Mouse (Mus musculus): ENCODE data around the gene Thy1. TPM values are rescaled to one million over a fixed set of nuclear protein-coding genes. Genes with fewer than 3 reads are reported as not detected.

Thy1 gene
- total RNA-seq, 1 experiment = 10.2 TPM

DNA sequence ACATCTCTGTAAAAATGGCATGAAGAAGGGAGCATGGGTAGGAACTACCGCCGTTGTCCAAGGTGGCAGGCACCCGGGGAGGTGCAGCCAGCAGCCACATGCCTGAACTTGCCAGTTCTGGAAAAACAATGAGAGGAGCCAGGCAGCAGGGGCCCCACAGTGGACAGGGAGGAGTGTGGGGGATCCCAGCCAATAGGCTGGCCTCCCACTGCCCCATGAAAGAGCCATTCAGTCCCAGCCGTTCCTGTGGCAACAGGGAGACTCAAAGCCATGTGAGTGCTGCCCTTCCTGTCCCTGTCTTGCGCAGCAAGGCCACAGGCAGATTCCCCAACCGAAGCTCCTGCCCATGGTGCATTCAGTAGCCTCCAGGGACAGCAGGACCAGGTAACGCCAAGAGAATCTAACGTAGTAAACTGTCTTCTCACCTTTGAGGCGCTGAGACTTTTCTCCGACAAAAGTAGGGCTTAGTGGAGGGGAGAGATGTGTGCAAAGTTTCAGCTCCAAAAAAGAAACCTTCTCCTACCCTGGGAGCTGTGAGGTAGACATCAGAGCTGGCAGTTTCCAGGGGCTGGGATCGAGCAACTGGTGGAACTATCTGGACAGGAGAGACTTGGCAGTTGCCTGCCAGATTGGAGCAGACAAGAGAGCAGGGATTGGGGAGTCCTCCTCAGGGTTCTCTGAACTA lies 28.9 kb downstream of the Thy1 start:
- no peaks in the 10 kb centered on the region for H3K36me3 ChIP-seq (ENCODE audit: control insufficient read depth, insufficient read depth, low read length, poor library complexity, severe bottlenecking)
- no peaks in the 10 kb centered on the region for H3K9me3 ChIP-seq (ENCODE audit: control insufficient read depth, insufficient read depth, low read depth, low read length)
- in situ Hi-C loops (cut with MboI; ENCODE audit: low sequenced_read_pairs in 2 of 2, unreplicated experiment in 2 of 2) = no loop called here
- DNase-seq (ENCODE audit: low read depth, low spot score) = no peak
- no peak overlapping the region for H3K9ac ChIP-seq (ENCODE audit: insufficient read depth, low read depth, low read length, poor library complexity, severe bottlenecking)
- H3K4me1 ChIP-seq (ENCODE audit: control insufficient read depth in 2 of 2, insufficient read depth in 2 of 2, low read length in 2 of 2, poor library complexity in 1 of 2) = peaks cover 0 to 18% of the 10 kb centered on the region in 2 experiments; a peak in 1 of 4 replicates
- H3K4me3 ChIP-seq (ENCODE audit: insufficient read depth in 1 of 2, low read depth in 1 of 2, low read length in 2 of 2, poor library complexity in 1 of 2, severe bottlenecking in 1 of 2) = no peak overlapping the region
- no peak overlapping the region for H3K27ac ChIP-seq (ENCODE audit: insufficient read depth, low read depth, low read length, poor library complexity, severe bottlenecking)
- no peak for TF ChIP-seq CHD2 (IDR thresholded peaks at IDR 0.05; ENCODE audit: low read depth, low read length)
- no peak for TF ChIP-seq MAFK (IDR thresholded peaks at IDR 0.05; ENCODE audit: insufficient read depth, low read depth, low read length)
- no peak for TF ChIP-seq ZC3H11A (IDR thresholded peaks at IDR 0.05; ENCODE audit: borderline replicate concordance, low read depth, low read length)
- TF ChIP-seq HCFC1 (IDR thresholded peaks at IDR 0.05; ENCODE audit: borderline replicate concordance, insufficient read depth, low read length) = no peak
- no peak for TF ChIP-seq ZNF384 (IDR thresholded peaks at IDR 0.05; ENCODE audit: low read depth, low read length)

DNA sequence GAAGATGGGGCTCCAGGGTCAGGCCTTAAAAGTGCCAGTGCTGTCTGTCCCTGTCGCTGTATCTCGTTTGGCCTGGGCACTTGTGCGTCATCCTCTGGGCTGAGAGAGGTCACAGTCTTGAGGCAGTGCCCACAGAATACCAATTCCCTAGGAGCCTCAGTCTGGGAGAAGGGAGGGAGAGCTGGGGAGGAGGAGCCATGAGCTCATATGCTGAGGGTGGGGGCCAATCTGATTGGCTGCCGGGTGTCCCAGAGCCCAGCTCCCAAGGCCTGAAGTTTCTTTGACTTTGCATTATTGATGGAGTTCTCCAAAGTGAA lies 29.4 kb downstream of the Thy1 start:
- DNase-seq (ENCODE audit: low read depth, low spot score) = no peak
- Histone ChIP-seq H3K27ac (ENCODE audit: insufficient read depth, low read depth, low read length, poor library complexity, severe bottlenecking) (no peak overlapping the region), H3K4me3 (ENCODE audit: insufficient read depth in 1 of 2, low read depth in 1 of 2, low read length in 2 of 2, poor library complexity in 1 of 2, severe bottlenecking in 1 of 2) (no peak overlapping the region), H3K9me3 (ENCODE audit: control insufficient read depth, insufficient read depth, low read depth, low read length) (no peaks in the 10 kb centered on the region), H3K36me3 (ENCODE audit: control insufficient read depth, insufficient read depth, low read length, poor library complexity, severe bottlenecking) (no peaks in the 10 kb centered on the region), H3K9ac (ENCODE audit: insufficient read depth, low read depth, low read length, poor library complexity, severe bottlenecking) (no peak overlapping the region), H3K4me1 (ENCODE audit: control insufficient read depth in 2 of 2, insufficient read depth in 2 of 2, low read length in 2 of 2, poor library complexity in 1 of 2) (peaks cover 0 to 18% of the 10 kb centered on the region in 2 experiments; a peak in 1 of 4 replicates)
- no peak for TF ChIP-seq HCFC1 (IDR thresholded peaks at IDR 0.05; ENCODE audit: borderline replicate concordance, insufficient read depth, low read length)
- TF ChIP-seq ZNF384 (IDR thresholded peaks at IDR 0.05; ENCODE audit: low read depth, low read length) = no peak
- TF ChIP-seq CHD2 (IDR thresholded peaks at IDR 0.05; ENCODE audit: low read depth, low read length) = no peak
- TF ChIP-seq ZC3H11A (IDR thresholded peaks at IDR 0.05; ENCODE audit: borderline replicate concordance, low read depth, low read length) = no peak
- TF ChIP-seq MAFK (IDR thresholded peaks at IDR 0.05; ENCODE audit: insufficient read depth, low read depth, low read length) = no peak
- in situ Hi-C loops (cut with MboI; ENCODE audit: low sequenced_read_pairs in 2 of 2, unreplicated experiment in 2 of 2) = no loop called here

DNA sequence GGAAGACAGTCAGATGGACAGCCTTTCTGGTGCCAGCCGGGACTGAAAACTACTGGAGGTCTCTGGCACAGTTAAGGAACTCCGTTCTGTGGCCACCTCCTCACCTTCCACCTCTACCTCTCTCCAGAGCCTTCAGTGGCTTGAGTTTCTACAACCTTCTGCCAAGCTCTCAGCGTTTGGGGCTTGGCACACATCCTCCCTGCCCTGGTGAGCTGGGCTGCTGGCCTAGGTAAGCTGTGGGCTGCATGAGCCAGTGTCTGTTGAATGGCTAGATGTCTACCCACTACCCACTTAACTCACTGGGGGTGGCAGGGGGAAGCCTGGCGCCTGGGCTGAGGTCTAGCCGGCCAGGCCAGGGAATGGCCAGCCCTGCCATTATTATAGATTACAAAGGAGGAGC lies 29.9 kb downstream of the Thy1 start:
- Histone ChIP-seq H3K9ac (ENCODE audit: insufficient read depth, low read depth, low read length, poor library complexity, severe bottlenecking) (no peak overlapping the region), H3K4me3 (ENCODE audit: insufficient read depth in 1 of 2, low read depth in 1 of 2, low read length in 2 of 2, poor library complexity in 1 of 2, severe bottlenecking in 1 of 2) (no peak overlapping the region), H3K4me1 (ENCODE audit: control insufficient read depth in 2 of 2, insufficient read depth in 2 of 2, low read length in 2 of 2, poor library complexity in 1 of 2) (peaks cover 0 to 14% of the 10 kb centered on the region in 2 experiments; a peak in 1 of 4 replicates), H3K27ac (ENCODE audit: insufficient read depth, low read depth, low read length, poor library complexity, severe bottlenecking) (no peak overlapping the region), H3K9me3 (ENCODE audit: control insufficient read depth, insufficient read depth, low read depth, low read length) (no peaks in the 10 kb centered on the region), H3K36me3 (ENCODE audit: control insufficient read depth, insufficient read depth, low read length, poor library complexity, severe bottlenecking) (no peaks in the 10 kb centered on the region)
- in situ Hi-C loops (cut with MboI; ENCODE audit: low sequenced_read_pairs in 2 of 2, unreplicated experiment in 2 of 2) = no loop called here
- no peak for DNase-seq (ENCODE audit: low read depth, low spot score)
- TF ChIP-seq ZNF384 (IDR thresholded peaks at IDR 0.05; ENCODE audit: low read depth, low read length) (no peak), HCFC1 (IDR thresholded peaks at IDR 0.05; ENCODE audit: borderline replicate concordance, insufficient read depth, low read length) (no peak), CHD2 (IDR thresholded peaks at IDR 0.05; ENCODE audit: low read depth, low read length) (no peak), MAFK (IDR thresholded peaks at IDR 0.05; ENCODE audit: insufficient read depth, low read depth, low read length) (no peak), ZC3H11A (IDR thresholded peaks at IDR 0.05; ENCODE audit: borderline replicate concordance, low read depth, low read length) (no peak)

DNA sequence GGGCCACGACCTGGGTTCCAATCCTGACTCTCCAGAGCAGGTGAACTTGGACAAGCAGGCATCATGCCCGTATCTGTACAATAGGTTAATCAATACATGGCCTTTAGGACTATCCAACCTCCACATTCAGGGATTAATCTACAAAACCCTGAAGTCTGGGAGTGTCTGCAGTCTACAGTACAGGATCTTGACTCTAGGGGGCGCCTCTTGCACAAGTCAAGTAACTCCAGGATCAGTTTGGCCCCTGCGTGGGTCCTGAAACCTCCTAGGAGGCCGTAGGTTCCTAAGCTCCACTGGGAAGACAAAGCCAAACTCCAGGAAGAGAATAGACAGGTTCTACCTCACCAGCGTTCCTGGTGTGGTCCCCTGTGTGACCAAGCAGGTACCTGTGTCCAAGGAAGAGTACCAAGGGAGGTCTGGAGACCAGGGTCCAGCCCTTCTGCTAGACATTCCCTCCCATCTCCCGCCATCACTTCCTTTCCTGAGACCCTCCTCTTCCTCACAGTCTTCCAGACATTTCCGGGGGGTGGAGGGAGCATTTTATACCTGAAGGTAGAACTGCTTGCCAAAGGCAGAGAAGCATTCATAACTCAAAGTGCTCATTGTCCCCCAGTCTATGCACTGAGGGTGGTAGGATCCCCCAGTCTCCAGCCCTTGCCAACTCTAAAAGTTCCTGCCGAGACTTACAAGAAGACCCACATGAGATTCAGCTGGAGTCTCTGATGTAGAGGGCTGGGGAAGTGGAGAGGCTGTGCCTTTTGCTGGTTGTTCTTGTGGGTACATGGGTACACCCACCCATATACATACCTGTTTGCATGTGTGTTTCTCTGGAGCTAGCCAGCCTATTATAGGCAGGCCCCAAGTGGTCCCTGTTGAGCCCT lies 31.5 kb downstream of the Thy1 start:
- no peak overlapping the region for H3K4me3 ChIP-seq (ENCODE audit: insufficient read depth in 1 of 2, low read depth in 1 of 2, low read length in 2 of 2, poor library complexity in 1 of 2, severe bottlenecking in 1 of 2)
- peak; percentile 73 for DNase-seq (ENCODE audit: low read depth, low spot score)
- H3K9ac ChIP-seq (ENCODE audit: insufficient read depth, low read depth, low read length, poor library complexity, severe bottlenecking) = no peak overlapping the region
- in situ Hi-C loops (cut with MboI; ENCODE audit: low sequenced_read_pairs in 2 of 2, unreplicated experiment in 2 of 2) = no loop called here
- peaks cover 0 to 17% of the 10 kb centered on the region in 2 experiments; a peak in 1 of 4 replicates for H3K4me1 ChIP-seq (ENCODE audit: control insufficient read depth in 2 of 2, insufficient read depth in 2 of 2, low read length in 2 of 2, poor library complexity in 1 of 2)
- no peaks in the 10 kb centered on the region for H3K36me3 ChIP-seq (ENCODE audit: control insufficient read depth, insufficient read depth, low read length, poor library complexity, severe bottlenecking)
- H3K27ac ChIP-seq (ENCODE audit: insufficient read depth, low read depth, low read length, poor library complexity, severe bottlenecking) = no peak overlapping the region
- TF ChIP-seq HCFC1 (IDR thresholded peaks at IDR 0.05; ENCODE audit: borderline replicate concordance, insufficient read depth, low read length) (no peak), MAFK (IDR thresholded peaks at IDR 0.05; ENCODE audit: insufficient read depth, low read depth, low read length) (no peak), ZC3H11A (IDR thresholded peaks at IDR 0.05; ENCODE audit: borderline replicate concordance, low read depth, low read length) (no peak), ZNF384 (IDR thresholded peaks at IDR 0.05; ENCODE audit: low read depth, low read length) (no peak), CHD2 (IDR thresholded peaks at IDR 0.05; ENCODE audit: low read depth, low read length) (no peak)
- H3K9me3 ChIP-seq (ENCODE audit: control insufficient read depth, insufficient read depth, low read depth, low read length) = no peaks in the 10 kb centered on the region

Data from ES-E14 (cell line).